Mouse (Mus musculus) bone marrow, adult 2 months (tissue): ENCODE measurements around the gene Gm49333.

ENCODE experiments used
- CTCF ChIP-seq: fragments of 200-500 bp; IDR thresholded peaks from 2 replicates; pipeline ENCODE4 v1.5.1; 2011; ENCODE audit warnings: low read length, control low read depth; ENCODE audit not compliant: control insufficient read depth, insufficient read depth
- POLR2A ChIP-seq: fragments of 200-500 bp; IDR thresholded peaks from 2 replicates; pipeline ENCODE4 v1.6.1; 2011; ENCODE audit warnings: low read depth, mild to moderate bottlenecking, control low read depth, low read length, borderline replicate concordance; ENCODE audit not compliant: control insufficient read depth

- no peak for TF ChIP-seq CTCF
- TF ChIP-seq POLR2A, result no peak
Measured at GRCm38 (mm10) chr16:20675213-20675612, 63.8 kb downstream of the Gm49333 start.
